Mouse (Mus musculus) heart, embryonic 13.5 days (tissue): ENCODE data around the gene Dhrs3. TPM values are rescaled to one million over a fixed set of nuclear protein-coding genes. Genes with fewer than 3 reads are reported as not detected.
A peak's percentile ranks its signal among the peaks of the same experiment; 100 is the strongest.

Experiments
- ATAC-seq: fragments of 200-750 bp; cut with Nextera tagmentation; 2 replicates; pipeline ENCODE4 v1.8.0; 2017; ENCODE audit warnings: moderate TSS enrichment; ENCODE audit not compliant: insufficient number of reproducible peaks, low FRiP score, low TSS enrichment; ENCODE audit errors: extremely low read depth
- H3K27ac ChIP-seq: fragments of 300-500 bp; sonication (generic); replicated peaks from 2 replicates; pipeline ENCODE4 v1.5.1; 2015; ENCODE audit warnings: moderate library complexity, mild to moderate bottlenecking, inconsistent platforms
- H3K27me3 ChIP-seq: fragments of 300-500 bp; sonication (generic); replicated peaks from 2 replicates; pipeline ENCODE4 v1.6.1; 2015; ENCODE audit warnings: mild to moderate bottlenecking, inconsistent platforms
- H3K36me3 ChIP-seq: fragments of 300-500 bp; sonication (generic); 2 replicates; pipeline ENCODE4 v1.6.1; 2015; ENCODE audit warnings: mild to moderate bottlenecking, inconsistent platforms
- H3K4me1 ChIP-seq: fragments of 300-500 bp; sonication (generic); 2 replicates; pipeline ENCODE4 v1.6.1; 2015; ENCODE audit warnings: inconsistent platforms
- H3K4me2 ChIP-seq: fragments of 300-500 bp; sonication (generic); 2 replicates; pipeline ENCODE4 v1.6.1; 2015; ENCODE audit warnings: inconsistent platforms, mild to moderate bottlenecking, moderate library complexity
- H3K4me3 ChIP-seq: fragments of 300-500 bp; sonication (generic); 2 replicates; pipeline ENCODE4 v1.5.1; 2015; ENCODE audit warnings: moderate library complexity, mild to moderate bottlenecking, inconsistent platforms
- H3K9ac ChIP-seq: fragments of 300-500 bp; sonication (generic); 2 replicates; pipeline ENCODE4 v1.6.1; 2015; ENCODE audit warnings: inconsistent platforms, mild to moderate bottlenecking, moderate library complexity
- H3K9me3 ChIP-seq: fragments of 300-500 bp; sonication (generic); 2 replicates; pipeline ENCODE4 v1.6.1; 2016; ENCODE audit warnings: inconsistent platforms
- WGBS: fragments of 180-500 bp; shearing (Covaris S2); methylation state at CpG from one replicate; pipeline ENCODE4 v1.1.7; 2015; ENCODE audit warnings: mixed read lengths; 5-methylcytosine and 5-hydroxymethylcytosine counted together
- polyA plus RNA-seq: library from polyadenylated mRNA; unstranded; fragments of >200 nt; fragmentation: Nextera tagmentation; extraction: Ambion mirVana; gene quantifications from 2 replicates; pipeline ENCODE4 v1.2.1, GENCODE M21; 2015

Gene Dhrs3
- polyA plus RNA-seq, 1 experiment from 2014 or later: 37.4 TPM

DNA sequence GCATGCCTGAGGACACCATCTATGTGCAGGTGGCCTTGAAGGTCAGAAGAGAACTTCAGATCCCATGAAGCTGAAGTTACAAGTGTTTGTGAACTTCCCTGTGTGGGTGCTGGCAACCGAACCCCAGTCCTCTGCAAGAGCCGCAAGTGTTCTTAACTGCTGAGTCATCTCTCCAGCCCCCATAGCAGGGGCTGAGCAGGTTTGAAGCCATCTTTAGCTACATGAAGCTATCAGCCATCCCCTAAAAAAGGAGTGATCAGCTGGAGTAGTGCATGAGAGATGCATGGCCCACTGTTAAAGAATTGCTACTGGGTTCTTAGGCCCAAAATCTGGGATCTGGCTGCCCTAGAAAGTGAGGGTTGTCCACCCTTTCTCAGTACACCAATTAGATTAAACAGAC lies 6.1 kb downstream of the Dhrs3 start:
- no peak overlapping the region for H3K4me3 ChIP-seq
- H3K27ac ChIP-seq: peak overlapping the region; percentile 67
- WGBS: 96% methylated on average over 2 of the region's 2 CpGs
- ATAC-seq: no peak
- no peak overlapping the region for H3K9ac ChIP-seq
- H3K27me3 ChIP-seq: peaks cover 45% of the 10 kb centered on the region
- H3K4me2 ChIP-seq: no peak overlapping the region
- no peaks in the 10 kb centered on the region for H3K9me3 ChIP-seq
- peaks cover 75% of the 10 kb centered on the region for H3K4me1 ChIP-seq
- peaks cover 22% of the 10 kb centered on the region for H3K36me3 ChIP-seq

DNA sequence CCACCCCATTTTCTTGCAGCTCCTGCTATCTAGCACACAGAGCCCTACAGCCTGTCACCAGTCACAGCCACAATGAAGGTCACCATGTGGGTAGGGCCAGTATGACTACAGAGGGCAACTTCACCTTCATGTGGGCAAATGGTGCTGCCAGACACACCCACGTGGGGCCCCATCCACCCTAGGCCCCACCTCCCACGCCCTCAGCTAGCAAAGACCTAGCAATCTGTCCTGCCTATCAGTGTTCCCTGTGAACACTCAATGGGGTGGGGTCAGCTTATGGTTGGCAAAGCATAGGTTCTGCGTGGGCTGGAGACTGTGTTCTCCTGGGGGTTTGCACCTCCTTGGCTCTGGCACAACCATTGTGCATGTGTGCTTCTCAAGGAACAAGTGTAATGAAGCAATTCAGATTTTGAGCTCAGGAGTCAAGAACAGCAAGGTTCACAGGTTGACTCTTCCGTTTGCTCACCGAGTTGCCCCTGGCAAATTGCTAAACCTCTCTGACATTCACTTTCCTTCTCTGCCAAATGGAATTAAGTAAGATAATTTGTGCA lies 9.0 kb downstream of the Dhrs3 start:
- Histone ChIP-seq H3K4me2 (no peak overlapping the region), H3K36me3 (peaks cover 22% of the 10 kb centered on the region), H3K27ac (no peak overlapping the region), H3K9me3 (no peaks in the 10 kb centered on the region), H3K4me3 (no peak overlapping the region), H3K4me1 (peaks cover 79% of the 10 kb centered on the region), H3K9ac (no peak overlapping the region), H3K27me3 (peaks cover 52% of the 10 kb centered on the region)
- no peak for ATAC-seq
- WGBS: 73% methylated on average over 5 of the region's 5 CpGs

- H3K27ac ChIP-seq: 0 out of 2 replicates have a peak overlapping the region, but pooled peaks have one; percentile 37
- H3K4me3 ChIP-seq: no peak overlapping the region
- peaks cover 74% of the 10 kb centered on the region for H3K4me1 ChIP-seq
- H3K27me3 ChIP-seq: peaks cover 57% of the 10 kb centered on the region
- no peak overlapping the region for H3K4me2 ChIP-seq
- no peak overlapping the region for H3K9ac ChIP-seq
- peaks cover 22% of the 10 kb centered on the region for H3K36me3 ChIP-seq
- ATAC-seq: no peak
- H3K9me3 ChIP-seq: no peaks in the 10 kb centered on the region
- WGBS: 47% methylated on average over 1 of the region's 1 CpGs
These were observed 10.5 kb downstream of the Dhrs3 start for GRCm38 (mm10) chr4:144903088-144903487.

DNA sequence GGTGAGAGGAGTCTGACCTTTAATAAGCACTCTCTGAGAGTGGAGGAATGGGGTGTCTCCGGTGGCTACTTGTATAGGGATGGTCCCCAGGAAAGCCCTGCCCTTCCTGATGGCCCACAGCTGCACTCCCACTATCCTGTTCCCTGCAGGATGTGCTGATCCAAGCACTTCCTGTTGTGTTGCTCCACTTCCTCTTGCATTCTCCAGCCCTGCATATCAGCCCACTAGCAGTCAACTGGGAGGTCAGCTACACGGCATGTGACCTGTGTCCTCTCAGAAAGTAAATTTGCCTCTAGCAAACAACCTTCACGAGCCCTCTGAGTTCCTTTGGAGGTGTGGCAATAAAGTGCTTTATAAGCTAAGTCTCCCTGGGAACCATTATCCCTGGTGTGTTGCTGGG lies 11.3 kb downstream of the Dhrs3 start:
- no peak overlapping the region for H3K4me3 ChIP-seq
- H3K36me3 ChIP-seq: peaks cover 17% of the 10 kb centered on the region; the same call in 1 of the 2 replicates
- 52% methylated on average over 3 of the region's 3 CpGs for WGBS
- no peaks in the 10 kb centered on the region for H3K9me3 ChIP-seq
- no peak for ATAC-seq
- no peak overlapping the region for H3K4me2 ChIP-seq
- H3K27me3 ChIP-seq: peaks cover 66% of the 10 kb centered on the region
- H3K27ac ChIP-seq: peak overlapping the region; percentile 37
- no peak overlapping the region for H3K9ac ChIP-seq
- peaks cover 70% of the 10 kb centered on the region for H3K4me1 ChIP-seq

DNA sequence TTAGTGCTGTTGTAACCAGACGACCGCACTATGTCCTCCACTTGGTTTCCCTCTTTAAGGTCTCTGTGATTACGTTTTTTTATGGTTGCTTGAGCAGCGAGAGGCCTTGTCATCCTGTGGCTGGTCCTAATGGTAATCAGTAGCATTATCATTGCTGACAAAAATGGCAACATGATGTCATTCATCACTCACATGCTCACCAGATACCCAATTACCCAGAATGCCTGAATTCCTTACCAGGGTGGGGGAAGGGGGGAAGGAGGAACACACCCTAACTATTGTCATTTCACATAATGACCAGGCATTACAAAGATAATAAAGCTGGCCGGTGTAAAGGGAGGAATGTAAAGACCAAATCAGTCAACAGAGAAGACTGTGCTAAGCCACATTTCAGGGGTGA lies 12.5 kb downstream of the Dhrs3 start:
- peaks cover 67% of the 10 kb centered on the region for H3K27me3 ChIP-seq
- H3K4me2 ChIP-seq: no peak overlapping the region
- H3K4me3 ChIP-seq: no peak overlapping the region
- no peaks in the 10 kb centered on the region for H3K9me3 ChIP-seq
- peaks cover 73% of the 10 kb centered on the region for H3K4me1 ChIP-seq
- no peak for ATAC-seq
- no peak overlapping the region for H3K9ac ChIP-seq
- H3K27ac ChIP-seq: peak overlapping the region; percentile 61
- 0 out of 2 replicates have a peak, but pooled peaks cover 8% of the 10 kb centered on the region for H3K36me3 ChIP-seq
- WGBS: 21% methylated on average over 5 of the region's 5 CpGs

DNA sequence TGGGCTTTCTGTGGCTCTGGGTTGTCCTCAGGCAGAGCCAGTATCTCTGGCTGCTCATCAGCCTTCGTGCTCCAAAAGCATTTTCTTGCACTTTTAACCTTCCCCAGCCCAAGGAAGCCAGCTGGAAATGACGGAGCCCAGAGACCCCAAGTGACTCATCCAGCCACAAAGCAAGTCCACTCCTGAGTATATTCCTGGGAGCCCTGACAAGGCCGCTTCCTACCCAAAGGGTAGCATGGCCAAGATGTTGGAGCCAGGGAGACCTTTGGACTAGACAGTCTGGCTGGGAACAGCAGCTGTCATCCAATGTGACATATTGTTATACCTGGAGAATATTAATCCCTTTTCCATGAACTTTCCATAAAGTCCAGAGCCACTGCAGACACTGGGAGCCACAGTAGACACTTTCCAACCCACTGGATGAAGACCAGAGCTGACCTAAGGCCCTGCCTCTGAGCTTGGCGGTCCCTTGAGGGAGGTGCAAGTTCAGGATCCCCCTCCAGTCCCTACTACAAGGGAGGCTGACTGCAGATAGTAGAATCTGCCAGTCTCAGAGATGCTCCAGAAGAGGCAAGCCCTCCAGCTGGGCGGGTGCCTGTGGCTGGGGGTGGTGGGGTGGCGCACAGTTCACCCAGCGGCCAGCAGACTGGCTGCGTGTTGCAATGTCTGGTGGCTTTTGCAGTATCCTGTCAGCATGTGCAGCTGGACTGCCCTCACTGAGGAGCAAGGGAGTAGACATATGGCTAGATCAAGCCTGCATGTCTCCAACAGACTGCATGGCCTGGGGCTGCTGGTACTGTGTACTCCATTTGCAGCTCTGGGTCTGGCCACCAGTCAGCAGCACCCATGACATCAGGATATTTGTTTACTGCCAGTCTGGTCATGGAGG lies 13.6 kb downstream of the Dhrs3 start:
- peaks cover 67% of the 10 kb centered on the region for H3K4me1 ChIP-seq

GRCm38 (mm10) chr4:144906978-144907703 lies 14.5 kb downstream of the Dhrs3 start:
- no peak overlapping the region for H3K9ac ChIP-seq
- H3K9me3 ChIP-seq: no peaks in the 10 kb centered on the region
- H3K4me1 ChIP-seq: peaks cover 59% of the 10 kb centered on the region
- 60% methylated on average over 4 of the region's 4 CpGs for WGBS
- H3K27ac ChIP-seq: peak overlapping the region; percentile 61; the same call in 1 of the 2 replicates
- H3K4me3 ChIP-seq: no peak overlapping the region
- H3K36me3 ChIP-seq: 0 out of 2 replicates have a peak, but pooled peaks cover 4% of the 10 kb centered on the region
- ATAC-seq: no peak
- no peak overlapping the region for H3K4me2 ChIP-seq
- H3K27me3 ChIP-seq: peaks cover 71% of the 10 kb centered on the region

More for the DNA sequence above, 13.6 kb downstream of the Dhrs3 start:
- Histone ChIP-seq H3K9ac (0 out of 2 replicates have a peak overlapping the region, but pooled peaks have one; percentile 33), H3K27me3 (peaks cover 71% of the 10 kb centered on the region), H3K4me2 (no peak overlapping the region), H3K27ac (peak overlapping the region; percentile 61), H3K9me3 (no peaks in the 10 kb centered on the region), H3K36me3 (0 out of 2 replicates have a peak, but pooled peaks cover 4% of the 10 kb centered on the region), H3K4me3 (no peak overlapping the region)
- 53% methylated on average over 8 of the region's 8 CpGs for WGBS
- ATAC-seq: 0 out of 2 replicates have a peak, but pooled peaks have one; percentile 40

DNA sequence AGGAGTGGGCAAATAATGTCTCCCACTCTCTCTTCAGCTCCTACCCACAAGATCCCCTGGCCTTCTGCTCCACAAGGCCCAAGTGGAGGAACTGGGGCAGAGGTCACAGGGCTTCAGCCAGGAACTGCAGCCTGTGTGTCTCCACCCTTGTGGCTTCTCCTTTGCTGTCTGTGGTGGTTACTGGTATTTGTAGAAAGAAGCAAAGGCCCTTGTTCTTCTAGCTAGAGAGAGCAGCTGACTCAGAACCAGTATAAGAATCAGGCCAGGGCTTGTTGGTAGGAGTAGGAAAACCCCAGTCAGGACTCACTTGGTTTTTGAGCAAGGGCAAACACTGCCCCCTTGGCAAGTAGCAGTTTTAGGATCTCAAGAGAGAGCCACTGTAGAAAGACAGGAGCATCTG lies 16.2 kb downstream of the Dhrs3 start:
- H3K4me1 ChIP-seq: peaks cover 48% of the 10 kb centered on the region
- ATAC-seq: no peak
- no peak overlapping the region for H3K27ac ChIP-seq
- no peaks in the 10 kb centered on the region for H3K9me3 ChIP-seq
- peaks cover 55% of the 10 kb centered on the region for H3K27me3 ChIP-seq
- no peak overlapping the region for H3K4me2 ChIP-seq
- H3K9ac ChIP-seq: no peak overlapping the region
- H3K36me3 ChIP-seq: no peaks in the 10 kb centered on the region
- H3K4me3 ChIP-seq: no peak overlapping the region

- ATAC-seq: no peak
- Histone ChIP-seq H3K4me1 (peaks cover 33% of the 10 kb centered on the region), H3K4me3 (no peak overlapping the region), H3K36me3 (no peaks in the 10 kb centered on the region), H3K4me2 (no peak overlapping the region), H3K9me3 (no peaks in the 10 kb centered on the region), H3K27ac (no peak overlapping the region), H3K27me3 (peaks cover 63% of the 10 kb centered on the region), H3K9ac (no peak overlapping the region)
- 73% methylated on average over 3 of the region's 3 CpGs for WGBS
These were observed 17.7 kb downstream of the Dhrs3 start for GRCm38 (mm10) chr4:144910281-144910680.

DNA sequence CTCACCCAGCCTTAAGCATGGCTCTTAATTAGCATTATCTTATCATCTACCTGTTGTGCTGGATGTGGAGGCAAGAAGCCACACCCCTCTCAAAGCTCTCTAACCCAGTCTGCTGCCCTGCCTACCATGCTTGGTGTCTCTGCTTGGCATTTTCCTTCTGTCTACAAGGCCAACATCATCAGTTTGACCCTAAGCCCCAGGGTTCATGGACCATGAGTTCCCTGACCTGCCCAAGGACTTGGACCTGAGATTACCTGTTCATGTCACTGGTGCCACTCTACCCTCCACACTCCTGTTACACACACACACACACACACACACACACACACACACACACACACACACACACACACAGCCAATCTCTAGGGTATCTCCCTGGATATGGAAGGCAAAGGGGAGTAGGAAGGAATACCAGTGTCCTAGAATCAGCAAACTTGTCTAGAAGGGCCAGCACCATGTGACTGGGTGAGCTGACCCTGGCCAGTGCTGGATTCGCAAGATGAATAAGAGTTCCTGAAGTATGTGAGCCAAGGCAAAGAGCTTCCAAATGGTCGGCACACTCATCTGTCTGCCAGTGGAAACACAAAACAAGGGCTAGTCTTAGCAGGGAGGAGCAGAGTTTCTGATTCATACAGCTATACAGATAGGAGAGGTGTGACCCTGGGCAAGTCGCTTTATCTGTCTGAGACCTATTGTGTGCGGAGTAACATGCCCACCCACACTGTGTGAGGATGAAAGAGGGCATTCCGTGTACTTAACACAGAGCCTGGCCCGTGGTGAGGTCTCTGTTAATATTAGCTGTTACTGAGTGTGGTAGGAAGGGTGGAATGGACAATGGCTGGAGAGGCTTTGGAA lies 20.9 kb downstream of the Dhrs3 start:
- ATAC-seq: no peak
- H3K4me2 ChIP-seq: no peak overlapping the region
- no peak overlapping the region for H3K4me3 ChIP-seq
- no peaks in the 10 kb centered on the region for H3K9me3 ChIP-seq
- H3K27ac ChIP-seq: no peak overlapping the region
- peaks cover 11% of the 10 kb centered on the region for H3K4me1 ChIP-seq
- peaks cover 46% of the 10 kb centered on the region for H3K27me3 ChIP-seq
- no peak overlapping the region for H3K9ac ChIP-seq
- H3K36me3 ChIP-seq: peaks cover 5% of the 10 kb centered on the region; the same call in 1 of the 2 replicates
- 68% methylated on average over 6 of the region's 6 CpGs for WGBS
